Mouse (Mus musculus) thymus, postnatal 14 days (tissue): ENCODE results near the gene Clstn3.
A peak's percentile ranks its signal among the peaks of the same experiment; 100 is the strongest.
"Not testable (repeated sequence)": the region's sequence is repeated elsewhere in the genome, so short reads cannot be mapped to it uniquely, and the experiment has no call there.

Experiments used
- DNase-seq: peaks from one replicate; pipeline ENCODE4 v3.0.0; 2021

Gene Clstn3

DNA sequence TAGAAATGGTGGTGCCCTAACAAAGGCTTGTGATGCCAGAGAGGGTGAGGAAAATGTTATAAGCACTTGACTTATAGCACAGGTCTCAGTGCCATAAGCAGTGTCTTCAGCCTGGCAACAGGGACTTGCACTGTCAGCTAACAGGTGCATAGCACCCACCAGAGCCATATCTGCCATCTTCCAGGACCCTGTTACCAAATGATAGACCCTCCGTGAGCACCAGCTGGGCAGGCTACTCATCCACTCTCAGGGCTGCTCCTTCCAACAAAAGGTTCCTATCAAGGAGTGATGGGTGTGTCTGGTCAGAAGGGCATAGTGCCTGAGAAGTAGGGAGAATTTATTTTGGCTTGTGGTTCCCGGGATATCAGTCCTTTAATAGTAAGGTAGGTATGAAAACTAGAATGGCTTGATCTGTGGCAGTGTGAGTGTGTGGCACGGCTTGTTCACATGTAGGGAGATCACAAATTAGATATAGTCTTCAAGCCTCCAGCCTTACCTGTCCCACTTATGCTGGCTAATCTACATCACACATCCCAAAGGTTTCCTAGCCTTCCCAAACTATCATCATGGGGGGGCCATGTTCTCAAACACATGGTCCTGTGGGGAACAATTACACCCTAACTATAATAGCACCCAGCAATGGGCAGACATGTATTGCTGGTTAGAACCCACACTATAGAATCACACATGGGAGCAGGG lies 14.4 kb upstream of the Clstn3 start:
- DNase-seq = no peak

DNA sequence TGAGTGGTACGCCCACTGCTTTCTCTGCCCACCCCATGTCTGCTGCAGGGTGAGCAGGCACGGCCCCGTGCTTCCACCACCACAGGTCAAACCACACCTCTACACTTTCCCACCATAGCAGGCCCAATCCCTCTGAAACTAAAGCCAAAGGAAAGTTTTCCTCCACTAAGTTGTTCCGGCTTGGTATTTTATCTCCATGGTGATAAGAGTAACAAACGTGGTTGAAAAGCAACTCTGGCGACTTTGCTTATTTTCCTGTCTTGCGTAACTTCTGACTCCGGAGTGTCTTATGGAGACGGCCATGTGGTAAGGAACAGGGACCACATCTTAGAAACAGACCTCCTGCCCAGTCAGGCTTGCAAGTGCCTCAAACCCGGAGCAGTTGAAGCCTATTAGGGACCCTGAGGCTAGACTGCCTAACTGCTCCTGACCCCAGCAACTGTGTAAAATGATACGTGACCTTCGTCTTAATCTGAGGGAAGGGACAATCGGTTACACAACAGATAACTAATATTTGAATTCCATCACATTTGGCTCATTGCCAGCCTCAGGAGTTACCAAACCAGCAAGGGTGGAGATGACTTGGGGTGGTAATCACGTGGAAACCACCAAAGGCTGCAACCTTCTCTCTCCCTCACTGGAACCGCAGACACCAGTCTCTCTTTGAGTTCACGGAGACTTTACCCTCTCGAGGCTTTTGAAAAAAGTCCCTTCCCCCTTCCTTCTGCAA lies 13.5 kb upstream of the Clstn3 start:
- DNase-seq = no peak

GRCm38 (mm10) chr6:124477221-124477655 lies 12.6 kb upstream of the Clstn3 start:
- DNase-seq = no peak

GRCm38 (mm10) chr6:124476796-124477195 lies 12.2 kb upstream of the Clstn3 start:
- DNase-seq = no peak

DNA sequence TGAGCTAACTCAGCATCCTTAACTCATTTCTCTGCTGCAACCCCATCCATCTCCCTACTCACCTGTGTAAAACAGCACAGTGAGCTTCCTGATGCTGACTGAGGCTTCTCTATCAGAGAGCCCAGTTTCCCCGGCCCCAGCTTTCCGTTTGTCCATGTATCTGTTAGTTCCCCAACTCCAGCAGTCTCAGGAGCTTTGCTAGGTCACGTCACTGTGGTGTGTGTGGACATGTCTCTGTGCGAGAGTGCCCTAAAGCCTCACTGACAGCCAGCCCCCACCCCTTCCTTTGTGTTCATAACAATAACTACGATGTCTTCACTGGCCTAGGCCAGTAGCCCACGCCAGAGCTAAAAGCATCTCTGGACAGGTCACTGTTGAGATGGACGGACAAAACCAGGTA lies 11.6 kb upstream of the Clstn3 start:
- DNase-seq = no peak

GRCm38 (mm10) chr6:124475335-124476075 lies 10.9 kb upstream of the Clstn3 start:
- DNase-seq = not testable (repeated sequence)

DNA sequence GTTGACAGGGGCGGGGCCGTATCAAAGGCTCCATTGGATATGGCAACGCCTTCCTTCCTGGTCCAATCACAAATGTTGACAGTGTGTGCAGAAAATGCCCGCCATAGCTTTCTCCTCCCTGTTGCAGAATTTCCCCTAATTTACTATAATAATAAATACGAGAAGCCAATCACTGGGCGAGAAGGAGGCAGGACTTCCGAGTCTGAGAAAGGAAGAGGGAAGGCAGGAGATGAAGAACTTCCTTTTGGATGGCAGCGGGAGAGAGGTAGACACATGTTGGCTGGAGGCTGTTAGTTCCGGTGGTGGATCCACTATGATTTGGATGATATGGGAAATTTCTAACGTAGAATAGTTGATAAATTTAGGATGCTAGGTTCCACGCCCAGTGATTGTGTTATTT lies 10.0 kb upstream of the Clstn3 start:
- DNase-seq = no peak

DNA sequence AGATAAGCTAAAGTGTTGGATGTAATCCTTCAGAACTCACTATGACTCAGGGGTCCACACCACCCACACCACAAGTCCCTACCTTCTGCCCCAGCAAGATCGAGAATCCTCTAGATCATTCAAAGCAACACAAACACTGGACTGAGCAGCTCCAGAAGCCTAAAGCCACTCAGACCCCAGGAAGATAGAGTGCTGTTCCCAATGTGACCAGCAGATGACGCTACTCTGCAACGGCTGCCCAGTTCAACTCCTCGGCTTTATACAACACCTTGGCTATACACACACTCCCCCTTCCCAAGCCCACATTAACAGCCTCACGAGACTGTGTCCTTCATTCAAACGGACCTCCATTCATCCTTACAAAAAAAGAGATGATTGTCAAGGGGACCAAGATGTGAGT lies 8.2 kb upstream of the Clstn3 start:
- DNase-seq = peak; percentile 60

GRCm38 (mm10) chr6:124471783-124472638 lies 7.4 kb upstream of the Clstn3 start:
- DNase-seq = not testable (repeated sequence)

- no peak for DNase-seq
Measured at GRCm38 (mm10) chr6:124471121-124471520, 6.5 kb upstream of the Clstn3 start.

- no peak for DNase-seq
Measured at GRCm38 (mm10) chr6:124465729-124466128, 1.1 kb upstream of the Clstn3 start.

GRCm38 (mm10) chr6:124465299-124465698 lies 705 bp upstream of the Clstn3 start:
- no peak for DNase-seq

GRCm38 (mm10) chr6:124463881-124464291 lies 708 bp downstream of the Clstn3 start:
- peak; percentile 30 for DNase-seq

- no peak for DNase-seq
Measured at GRCm38 (mm10) chr6:124459388-124459787, 5.2 kb downstream of the Clstn3 start.

DNA sequence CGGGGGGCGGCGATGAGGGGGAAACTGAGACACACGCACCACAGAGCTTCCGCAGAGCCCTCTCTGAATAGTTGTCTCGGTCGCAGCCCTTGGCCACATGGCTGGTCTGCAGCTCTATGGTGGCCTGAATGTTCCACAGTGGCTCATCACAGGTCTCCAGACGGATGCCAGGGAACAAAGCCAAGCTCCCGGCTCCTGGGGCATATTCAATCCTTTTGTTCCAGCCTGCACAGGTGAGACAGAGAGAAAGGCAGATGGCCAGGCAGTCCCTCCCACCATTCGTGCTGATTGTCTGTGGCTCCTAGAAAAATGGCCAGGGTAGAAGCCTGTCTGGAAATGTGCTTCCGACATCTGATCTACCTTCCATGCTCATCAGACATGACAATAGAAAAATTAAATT lies 6.1 kb downstream of the Clstn3 start:
- DNase-seq = no peak

DNA sequence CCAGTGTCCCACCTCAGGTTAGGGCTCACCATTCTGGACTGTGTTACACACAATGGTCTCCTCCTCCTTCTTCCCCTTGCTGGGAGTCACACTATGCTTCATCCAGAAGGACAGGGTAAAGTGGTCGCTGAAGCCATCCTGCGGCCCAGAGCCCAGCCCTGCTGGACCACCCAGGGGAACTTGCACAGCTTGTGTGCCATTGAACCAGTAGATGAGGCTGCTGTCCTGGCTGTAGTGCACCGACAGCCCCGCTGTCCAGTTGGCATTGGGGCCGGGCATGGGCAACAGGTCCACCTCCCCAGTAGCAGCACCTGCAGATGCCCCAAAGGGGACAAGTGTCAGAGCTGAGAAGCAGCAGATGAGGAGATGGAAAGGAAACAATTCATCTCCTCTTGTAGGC lies 6.8 kb downstream of the Clstn3 start:
- no peak for DNase-seq

GRCm38 (mm10) chr6:124456243-124456642 lies 8.4 kb downstream of the Clstn3 start:
- DNase-seq = no peak

DNA sequence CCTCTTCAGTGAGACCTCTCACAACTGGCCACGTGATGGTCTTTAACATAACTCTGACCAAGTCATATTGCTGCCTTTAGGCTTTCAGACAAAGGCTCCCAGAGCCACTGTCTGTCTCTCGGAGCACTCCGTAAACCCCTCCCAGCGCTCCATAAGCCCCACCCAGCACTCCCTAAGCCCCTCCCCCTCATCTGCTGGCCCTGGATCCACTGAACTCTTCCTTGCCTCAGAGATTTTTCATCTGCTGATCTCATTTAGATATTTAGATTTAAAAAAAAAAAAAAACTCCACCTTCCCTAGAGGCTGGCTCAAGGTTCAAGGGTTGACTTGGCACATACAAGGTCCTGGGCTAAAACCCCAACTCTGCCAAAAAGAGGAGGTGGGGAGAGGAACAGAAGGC lies 10.8 kb downstream of the Clstn3 start:
- no peak for DNase-seq

GRCm38 (mm10) chr6:124451995-124452394 lies 12.6 kb downstream of the Clstn3 start:
- DNase-seq = no peak

DNA sequence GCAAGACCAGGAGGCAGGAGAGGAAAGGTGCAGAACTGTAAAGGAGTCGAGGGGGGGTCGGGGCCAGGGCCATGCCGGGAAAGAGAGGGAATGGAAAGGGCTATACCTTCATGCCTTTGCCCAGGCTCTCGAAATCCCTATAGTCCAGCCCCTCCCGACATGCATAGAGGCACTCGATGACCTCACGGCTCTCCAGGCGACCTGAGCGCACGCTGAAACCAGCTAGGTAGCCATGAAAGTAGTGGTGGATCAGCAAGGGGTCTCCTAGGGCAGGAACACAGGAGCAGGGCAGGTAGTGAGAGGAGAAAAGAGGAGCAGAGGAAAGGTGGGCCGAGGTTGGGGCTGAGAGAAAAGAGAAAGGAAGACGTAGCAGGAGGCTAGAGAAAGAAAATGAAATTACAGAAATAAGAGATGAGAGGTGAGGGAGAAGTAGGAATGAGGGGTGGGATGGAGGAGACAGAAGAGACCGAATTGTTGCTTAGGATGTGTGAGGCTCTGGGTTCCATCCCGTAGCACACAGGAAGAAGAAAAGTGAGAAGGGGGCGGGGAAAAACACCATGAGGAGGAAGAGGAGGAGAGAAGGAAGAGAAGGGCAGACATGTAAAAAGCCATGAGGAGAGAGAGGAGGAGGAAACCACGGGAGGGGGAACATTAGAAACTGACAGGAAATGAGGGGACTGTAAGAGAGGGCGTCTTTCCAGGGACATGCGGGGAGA lies 14.8 kb downstream of the Clstn3 start:
- DNase-seq = no peak

DNA sequence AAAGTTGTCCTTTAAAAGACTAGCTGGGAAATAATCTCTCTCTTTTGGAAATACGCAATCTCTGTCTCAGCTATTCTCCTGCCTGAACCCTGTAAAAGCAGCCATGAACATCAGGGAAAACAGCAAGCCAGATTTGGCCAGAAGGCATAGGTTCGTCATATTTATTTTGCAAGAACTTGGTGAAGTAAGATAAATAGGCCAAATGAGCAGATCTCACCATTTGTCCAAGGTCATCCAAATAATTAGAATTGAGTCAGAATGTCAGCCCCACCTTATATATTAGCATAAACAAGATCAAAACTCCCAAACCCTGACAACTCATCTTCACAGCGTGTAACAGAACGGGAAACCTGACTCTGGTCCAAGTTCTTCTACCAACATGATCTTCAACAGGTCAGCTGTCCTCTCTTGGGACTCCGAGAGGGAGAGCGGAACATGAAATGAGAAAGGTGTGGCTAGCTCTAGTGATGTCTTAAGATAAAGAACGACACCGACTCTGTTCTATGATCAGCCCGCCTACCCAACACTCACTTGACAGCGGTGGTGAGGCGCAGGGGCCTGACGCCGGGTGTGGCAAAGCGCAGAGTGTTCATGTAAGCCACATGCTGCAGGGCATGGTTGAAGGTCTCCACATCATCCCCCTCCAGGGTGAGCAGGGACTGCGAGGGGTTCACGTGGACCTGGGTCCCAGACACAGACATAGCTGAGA lies 15.5 kb downstream of the Clstn3 start:
- no peak for DNase-seq
